Mouse (Mus musculus) T-cell, adult 2 months (primary cell): ENCODE data around the gene Cldn15.

ENCODE experiments used
- DNase-seq: peaks from one replicate; pipeline ENCODE4 v3.0.0; 2022; ENCODE audit warnings: low spot score

Gene Cldn15

GRCm38 (mm10) chr5:136982338-136982930, 16.0 kb downstream of the Cldn15 start:
- peak; percentile 25 for DNase-seq

GRCm38 (mm10) chr5:136984828-136985227, 18.4 kb downstream of the Cldn15 start:
- DNase-seq = no peak

- peak; percentile 97 for DNase-seq
These were observed 20.3 kb downstream of the Cldn15 start, which contains the start of gene Plod3 for GRCm38 (mm10) chr5:136986695-136987137. Gene Plod3, plus strand, starts transcription at chr5:136987019.

GRCm38 (mm10) chr5:136987138-136987933, 20.9 kb downstream of the Cldn15 start:
- DNase-seq = peak; percentile 34

GRCm38 (mm10) chr5:136987934-136988271, 21.5 kb downstream of the Cldn15 start, which contains the start of gene Znhit1:
Gene Znhit1, minus strand, starts transcription at chr5:136988021.
- DNase-seq = no peak

- DNase-seq = no peak
These were observed 22.0 kb downstream of the Cldn15 start for GRCm38 (mm10) chr5:136988420-136988819.

GRCm38 (mm10) chr5:136989801-136990200, 23.4 kb downstream of the Cldn15 start:
- DNase-seq = no peak

- DNase-seq = no peak
These were observed 33.0 kb downstream of the Cldn15 start for GRCm38 (mm10) chr5:136999449-136999848.

GRCm38 (mm10) chr5:137000612-137001011, 34.2 kb downstream of the Cldn15 start:
- no peak for DNase-seq

- no peak for DNase-seq
These were observed 40.9 kb downstream of the Cldn15 start for GRCm38 (mm10) chr5:137007276-137007675.

- DNase-seq = no peak
These were observed 43.6 kb downstream of the Cldn15 start for GRCm38 (mm10) chr5:137009988-137010387.

GRCm38 (mm10) chr5:137012401-137012950, 46.1 kb downstream of the Cldn15 start:
- DNase-seq = no peak

GRCm38 (mm10) chr5:137015913-137016312, 49.5 kb downstream of the Cldn15 start:
- DNase-seq = no peak

- DNase-seq = no peak
These were observed 57.9 kb downstream of the Cldn15 start for GRCm38 (mm10) chr5:137024318-137024717.

GRCm38 (mm10) chr5:137025132-137025531, 58.7 kb downstream of the Cldn15 start:
- DNase-seq = peak; percentile 74
